Mouse (Mus musculus) gonadal fat pad, adult 2 months (tissue): ENCODE results near the gene Mab21l1. TPM values are rescaled to one million over a fixed set of nuclear protein-coding genes. Genes with fewer than 3 reads are reported as not detected.

Experiments
- DNase-seq: peaks from one replicate; pipeline ENCODE4 v3.0.0-alpha.2; 2012; ENCODE audit warnings: low read depth
- polyA plus RNA-seq: library from polyadenylated mRNA; depleted of rRNA; stranded (reverse); fragments of >200 nt; gene quantifications from 2 replicates; pipeline ENCODE4 v1.2.3, GENCODE M21; 2012

Mab21l1 gene
- polyA plus RNA-seq, 1 experiment: 0.04 TPM

- no peak for DNase-seq
These were observed 32.8 kb downstream of the Mab21l1 start for GRCm38 (mm10) chr3:55814993-55815625.

- no peak for DNase-seq
These were observed 33.8 kb downstream of the Mab21l1 start for GRCm38 (mm10) chr3:55816096-55816495.

- DNase-seq: no peak
These were observed 34.5 kb downstream of the Mab21l1 start for GRCm38 (mm10) chr3:55816638-55817375.

GRCm38 (mm10) chr3:55818082-55818481 is 35.8 kb downstream of the Mab21l1 start:
- DNase-seq: no peak

GRCm38 (mm10) chr3:55819598-55819997 is 37.3 kb downstream of the Mab21l1 start:
- DNase-seq: no peak

- DNase-seq: no peak
These were observed 42.6 kb downstream of the Mab21l1 start for GRCm38 (mm10) chr3:55824864-55825263.

GRCm38 (mm10) chr3:55828481-55829256 is 46.4 kb downstream of the Mab21l1 start:
- DNase-seq: no peak

GRCm38 (mm10) chr3:55830226-55830625 is 47.9 kb downstream of the Mab21l1 start:
- DNase-seq: no peak
